Mouse (Mus musculus) G1E (cell line): Measurements from ENCODE around the gene Aebp2.

ENCODE experiments used
- CTCF ChIP-seq: IDR thresholded peaks from 2 replicates; pipeline ENCODE4 v1.5.1; 2012; ENCODE audit warnings: low read depth, low read length, inconsistent platforms, mixed read lengths
- POLR2AphosphoS5 ChIP-seq: IDR thresholded peaks from 2 replicates; pipeline ENCODE4 v1.6.1; 2012; ENCODE audit warnings: low read depth, low read length, inconsistent platforms; ENCODE audit not compliant: insufficient replicate concordance

DNA sequence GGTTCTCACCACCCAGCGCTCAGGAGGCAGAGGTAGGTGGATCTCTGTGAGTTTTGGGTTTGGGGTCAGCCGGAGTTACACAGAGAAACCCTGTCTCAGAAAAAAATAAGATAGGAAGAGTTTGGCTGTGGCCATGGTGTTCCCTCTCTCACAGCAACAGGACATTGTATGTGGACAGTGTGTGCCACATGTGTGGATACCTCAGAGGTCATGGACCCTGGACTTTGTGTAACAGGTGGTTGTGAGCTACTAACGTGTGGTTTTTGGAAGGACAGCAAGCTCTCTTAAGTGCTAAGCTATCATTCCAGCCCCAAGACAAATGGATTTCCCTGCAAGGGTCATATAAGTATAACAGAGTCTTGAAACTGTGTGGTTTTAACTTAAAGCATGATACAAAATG, 47.5 kb upstream of the Aebp2 start:
- TF ChIP-seq POLR2AphosphoS5 (no peak), CTCF (no peak)
